Mouse (Mus musculus) embryonic facial prominence, embryonic 13.5 days (tissue): Measurements from ENCODE around the gene Mxd1. TPM values are rescaled to one million over a fixed set of nuclear protein-coding genes. Genes with fewer than 3 reads are reported as not detected.

Experiments
- ATAC-seq: fragments of 200-750 bp; cut with Nextera tagmentation; 2 replicates; pipeline ENCODE4 v1.8.0; 2017; ENCODE audit warnings: low read depth; ENCODE audit not compliant: insufficient number of reproducible peaks, insufficient read depth, low FRiP score, low TSS enrichment
- H3K27ac ChIP-seq: fragments of 300-500 bp; sonication (generic); 2 replicates; pipeline ENCODE4 v1.5.1; 2015; ENCODE audit warnings: moderate library complexity, mild to moderate bottlenecking, inconsistent platforms
- H3K27me3 ChIP-seq: fragments of 300-500 bp; sonication (generic); 2 replicates; pipeline ENCODE4 v1.6.1; 2015; ENCODE audit warnings: mild to moderate bottlenecking, inconsistent platforms
- H3K36me3 ChIP-seq: fragments of 300-500 bp; sonication (generic); 2 replicates; pipeline ENCODE4 v1.6.1; 2015; ENCODE audit warnings: mild to moderate bottlenecking, inconsistent platforms
- H3K4me1 ChIP-seq: fragments of 300-500 bp; sonication (generic); 2 replicates; pipeline ENCODE4 v1.6.1; 2015; ENCODE audit warnings: inconsistent platforms
- H3K4me2 ChIP-seq: fragments of 300-500 bp; sonication (generic); 2 replicates; pipeline ENCODE4 v1.6.1; 2015; ENCODE audit warnings: moderate library complexity, mild to moderate bottlenecking, inconsistent platforms
- H3K4me3 ChIP-seq: fragments of 300-500 bp; sonication (generic); 2 replicates; pipeline ENCODE4 v1.5.1; 2015; ENCODE audit warnings: mild to moderate bottlenecking, inconsistent platforms
- H3K9ac ChIP-seq: fragments of 300-500 bp; sonication (generic); 2 replicates; pipeline ENCODE4 v1.6.1; 2015; ENCODE audit warnings: mild to moderate bottlenecking, inconsistent platforms
- H3K9me3 ChIP-seq: fragments of 300-500 bp; sonication (generic); 2 replicates; pipeline ENCODE4 v1.6.1; 2016; ENCODE audit warnings: inconsistent platforms
- WGBS: fragments of 180-500 bp; shearing (Covaris S2); methylation state at CpG from one replicate; pipeline ENCODE4 v1.1.7; 2015; ENCODE audit warnings: mixed read lengths; 5-methylcytosine and 5-hydroxymethylcytosine counted together
- polyA plus RNA-seq: library from polyadenylated mRNA; unstranded; fragments of >200 nt; fragmentation: Nextera tagmentation; extraction: Ambion mirVana; gene quantifications from 2 replicates; pipeline ENCODE4 v1.2.1, GENCODE M21; 2015

Mxd1 gene
- polyA plus RNA-seq, 1 experiment from 2014 or later: 12.8 TPM

DNA sequence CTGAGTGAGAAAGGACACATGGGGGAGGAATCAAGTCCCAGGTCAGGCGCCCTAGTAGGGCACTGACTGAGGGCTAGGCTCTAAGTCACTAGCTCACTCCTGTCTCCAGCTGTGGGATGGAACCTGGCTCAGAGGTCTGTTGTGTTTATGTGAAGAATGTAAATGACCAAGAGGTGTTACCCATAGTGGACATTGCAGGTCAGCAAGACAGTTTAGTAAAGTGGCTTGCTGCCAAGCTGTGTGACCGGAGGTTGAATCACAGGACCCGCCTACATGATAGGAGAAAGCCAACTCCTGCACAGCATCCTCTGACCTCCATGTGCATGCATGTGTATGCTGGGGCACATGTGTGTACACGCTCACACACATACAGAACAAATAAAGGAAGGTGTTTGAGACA lies 23.4 kb downstream of the Mxd1 start:
- no peak overlapping the region for H3K9ac ChIP-seq
- no peak overlapping the region for H3K4me2 ChIP-seq
- no peaks in the 10 kb centered on the region for H3K9me3 ChIP-seq
- no peak overlapping the region for H3K4me3 ChIP-seq
- no peaks in the 10 kb centered on the region for H3K4me1 ChIP-seq
- ATAC-seq: no peak
- WGBS: 77% methylated on average over 4 of the region's 4 CpGs
- H3K27me3 ChIP-seq: no peaks in the 10 kb centered on the region
- H3K36me3 ChIP-seq: peaks cover 24% of the 10 kb centered on the region
- H3K27ac ChIP-seq: no peak overlapping the region

DNA sequence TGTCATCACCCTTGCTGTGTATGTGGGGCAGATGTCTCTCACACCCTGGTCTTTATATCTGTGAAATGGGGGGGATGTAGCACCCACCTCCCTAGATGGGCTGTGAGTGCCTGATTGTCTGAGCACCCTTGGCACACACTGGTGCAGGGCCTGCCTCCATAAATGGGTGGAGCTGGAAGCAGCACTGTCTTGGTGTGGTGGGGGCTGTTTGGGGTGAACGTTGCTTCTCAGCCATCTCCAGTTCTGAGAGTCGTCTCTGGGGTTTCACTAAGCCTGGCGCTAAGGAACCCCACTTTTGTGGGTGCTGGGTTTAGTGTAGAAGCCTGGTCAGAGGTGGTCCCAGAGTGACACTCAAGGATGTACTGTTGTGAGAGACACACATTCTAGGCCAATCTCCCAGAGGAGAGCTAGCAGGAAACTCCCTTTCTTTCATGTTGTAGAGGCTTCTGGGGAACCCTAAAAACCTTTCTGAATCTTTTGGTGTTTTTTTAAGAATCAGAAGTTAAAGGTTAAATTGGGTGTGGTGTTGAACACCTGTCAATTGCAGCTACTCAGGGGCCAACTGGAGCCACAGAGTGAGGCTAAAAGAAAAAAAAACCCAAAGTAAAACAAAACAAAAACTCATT lies 24.1 kb downstream of the Mxd1 start:
- no peak overlapping the region for H3K4me3 ChIP-seq
- H3K27me3 ChIP-seq: no peaks in the 10 kb centered on the region
- H3K9ac ChIP-seq: no peak overlapping the region
- ATAC-seq: no peak
- no peak overlapping the region for H3K27ac ChIP-seq
- 80% methylated on average over 3 of the region's 3 CpGs for WGBS
- no peak overlapping the region for H3K4me2 ChIP-seq
- H3K4me1 ChIP-seq: no peaks in the 10 kb centered on the region
- peaks cover 17% of the 10 kb centered on the region for H3K36me3 ChIP-seq
- no peaks in the 10 kb centered on the region for H3K9me3 ChIP-seq

DNA sequence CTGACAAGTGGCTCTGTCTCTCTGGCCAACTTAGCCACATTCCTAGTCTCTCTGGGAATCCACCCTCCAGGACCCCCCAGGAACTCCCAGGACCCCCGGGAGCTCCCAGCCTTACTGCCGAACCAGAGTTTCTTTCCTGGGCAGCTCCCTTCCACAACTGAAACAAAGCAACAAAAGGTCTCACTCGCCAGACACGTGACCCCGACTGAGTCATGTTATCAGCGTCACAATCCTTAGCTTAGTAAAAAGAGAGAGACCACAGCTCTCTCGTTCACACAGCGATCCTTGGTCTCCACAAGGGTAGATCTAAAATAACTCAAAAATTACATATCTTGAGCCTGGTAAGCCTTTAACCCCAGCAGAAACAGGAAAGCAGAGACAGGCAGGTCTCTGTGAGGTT lies 27.2 kb downstream of the Mxd1 start:
- Histone ChIP-seq H3K36me3 (no peaks in the 10 kb centered on the region), H3K9ac (no peak overlapping the region), H3K4me3 (no peak overlapping the region), H3K27me3 (no peaks in the 10 kb centered on the region), H3K4me2 (no peak overlapping the region), H3K4me1 (peaks cover 9% of the 10 kb centered on the region; the same call in 1 of the 2 replicates), H3K9me3 (no peaks in the 10 kb centered on the region), H3K27ac (no peak overlapping the region)
- 75% methylated on average over 8 of the region's 8 CpGs for WGBS
- ATAC-seq: no peak

DNA sequence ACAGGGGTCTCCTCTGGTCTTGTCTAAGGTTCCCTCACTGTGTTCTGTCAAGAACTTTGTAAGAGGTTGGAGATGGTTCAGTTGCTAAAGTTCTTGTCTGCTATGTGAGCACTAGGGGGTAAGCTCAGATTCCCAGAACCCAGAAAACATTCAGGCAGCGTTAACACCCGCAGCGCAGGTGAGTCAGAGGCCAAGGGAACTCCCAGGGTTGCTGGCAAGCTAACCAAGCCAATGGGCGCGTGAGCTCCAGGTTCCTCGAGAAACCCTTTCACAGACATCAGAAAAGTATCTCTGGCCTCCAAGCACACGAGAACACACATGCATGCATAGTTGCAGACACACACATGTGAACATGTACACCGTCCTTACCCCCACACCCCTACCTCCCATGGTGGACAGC lies 28.2 kb downstream of the Mxd1 start:
- Histone ChIP-seq H3K4me1 (peaks cover 9% of the 10 kb centered on the region; the same call in 1 of the 2 replicates), H3K27me3 (no peaks in the 10 kb centered on the region), H3K4me3 (no peak overlapping the region), H3K9me3 (no peaks in the 10 kb centered on the region), H3K27ac (no peak overlapping the region), H3K9ac (no peak overlapping the region), H3K4me2 (no peak overlapping the region), H3K36me3 (no peaks in the 10 kb centered on the region)
- WGBS: 86% methylated on average over 8 of the region's 8 CpGs
- ATAC-seq: no peak

DNA sequence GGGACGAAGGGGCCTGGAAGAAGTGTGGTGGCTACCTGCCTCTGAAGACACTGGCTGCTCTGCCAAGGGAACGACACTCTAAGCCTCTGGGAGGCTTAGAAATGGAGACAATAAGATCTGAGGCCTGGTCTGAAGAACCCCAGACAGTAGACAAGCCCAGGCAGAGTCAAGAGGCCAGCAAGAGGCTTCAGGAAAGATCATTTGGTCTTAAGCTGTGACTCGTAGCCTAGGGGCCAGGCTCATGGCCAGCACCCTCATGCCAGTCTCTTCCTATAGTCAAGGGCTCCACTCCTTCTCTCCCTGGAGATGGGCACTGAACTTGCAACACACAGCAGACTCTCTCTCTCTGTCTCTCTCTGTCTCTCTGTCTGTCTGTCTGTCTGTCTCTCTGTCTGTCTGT lies 28.8 kb downstream of the Mxd1 start:
- no peak for ATAC-seq
- H3K36me3 ChIP-seq: no peaks in the 10 kb centered on the region
- WGBS: 76% methylated on average over 3 of the region's 3 CpGs
- no peaks in the 10 kb centered on the region for H3K9me3 ChIP-seq
- H3K4me1 ChIP-seq: peaks cover 9% of the 10 kb centered on the region; the same call in 1 of the 2 replicates
- no peak overlapping the region for H3K9ac ChIP-seq
- no peak overlapping the region for H3K4me3 ChIP-seq
- H3K4me2 ChIP-seq: no peak overlapping the region
- H3K27me3 ChIP-seq: no peaks in the 10 kb centered on the region
- H3K27ac ChIP-seq: no peak overlapping the region

DNA sequence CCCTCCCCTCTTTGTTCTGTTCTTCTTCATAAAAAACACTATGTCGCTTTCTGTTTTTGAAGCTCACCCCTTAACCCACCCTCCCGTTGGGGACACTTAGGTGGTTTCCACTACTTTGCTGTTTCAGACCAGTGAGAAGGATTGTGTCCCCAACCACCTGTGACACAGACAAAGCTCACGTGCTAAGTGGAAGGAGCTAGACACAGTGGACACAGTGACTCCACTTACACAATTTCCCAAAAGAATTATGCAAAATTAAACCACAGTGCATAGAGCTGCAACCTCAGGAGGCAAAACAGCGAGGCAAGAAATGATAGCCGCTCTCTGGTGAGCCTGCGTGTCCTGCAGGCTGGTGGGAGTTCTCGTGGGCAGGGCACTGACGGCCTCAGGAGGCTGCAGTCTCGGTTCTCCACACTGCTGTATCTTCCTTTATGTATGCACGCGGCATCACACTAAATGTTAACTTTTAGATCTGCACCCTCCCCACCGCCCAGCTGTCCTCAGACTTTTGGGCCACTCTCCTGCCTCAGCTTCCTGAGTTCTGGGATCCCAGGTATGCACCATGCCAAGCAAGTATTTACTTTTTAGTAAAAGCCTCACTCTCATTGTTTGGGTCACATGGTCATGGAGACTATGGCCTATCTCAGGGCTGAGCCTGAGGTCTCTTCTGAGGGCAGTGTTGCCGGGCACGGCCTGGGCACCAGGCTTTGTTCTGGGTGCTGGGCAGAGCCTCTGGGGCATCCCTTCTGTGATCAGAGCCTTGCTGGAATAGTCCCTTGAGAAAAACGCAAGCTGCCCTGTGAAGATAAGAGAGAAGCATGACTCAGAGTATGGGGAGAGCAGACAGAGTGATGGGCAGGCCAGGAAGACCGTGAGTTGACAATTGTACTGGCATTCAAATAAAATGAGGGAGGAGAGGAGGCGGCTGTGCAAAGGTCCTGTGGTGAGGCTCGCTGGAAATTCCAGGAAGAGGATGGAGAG lies 29.5 kb downstream of the Mxd1 start:
- 79% methylated on average over 18 of the region's 18 CpGs for WGBS
- H3K27me3 ChIP-seq: no peaks in the 10 kb centered on the region
- H3K36me3 ChIP-seq: no peaks in the 10 kb centered on the region
- H3K9ac ChIP-seq: no peak overlapping the region
- no peaks in the 10 kb centered on the region for H3K9me3 ChIP-seq
- ATAC-seq: no peak
- no peak overlapping the region for H3K4me3 ChIP-seq
- H3K4me1 ChIP-seq: peaks cover 9% of the 10 kb centered on the region; the same call in 1 of the 2 replicates
- no peak overlapping the region for H3K27ac ChIP-seq
- H3K4me2 ChIP-seq: no peak overlapping the region

DNA sequence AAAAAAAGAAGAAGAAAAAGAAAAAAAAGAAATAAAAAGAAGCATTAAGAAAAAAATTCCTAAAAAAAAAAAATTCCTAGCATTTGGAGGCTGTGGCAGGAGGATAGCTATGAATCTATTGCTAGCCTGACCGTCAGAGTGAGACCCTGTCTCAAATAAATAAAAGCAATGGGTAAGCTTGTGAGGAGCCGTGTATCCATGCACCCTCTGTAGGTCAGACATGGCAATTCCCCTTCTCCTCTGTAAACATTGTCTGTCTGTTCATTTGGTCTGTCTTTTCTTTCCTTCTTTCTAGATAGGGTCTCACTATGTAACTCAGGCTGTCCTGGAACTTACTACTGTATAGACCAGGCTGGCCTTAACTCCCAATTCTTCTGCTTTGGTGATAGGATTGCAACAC lies 30.5 kb downstream of the Mxd1 start:
- ATAC-seq: no peak
- H3K4me3 ChIP-seq: no peak overlapping the region
- H3K27me3 ChIP-seq: no peaks in the 10 kb centered on the region
- peaks cover 9% of the 10 kb centered on the region; the same call in 1 of the 2 replicates for H3K4me1 ChIP-seq
- 18% methylated on average over 2 of the region's 2 CpGs for WGBS
- no peak overlapping the region for H3K4me2 ChIP-seq
- no peaks in the 10 kb centered on the region for H3K9me3 ChIP-seq
- H3K36me3 ChIP-seq: no peaks in the 10 kb centered on the region
- H3K9ac ChIP-seq: no peak overlapping the region
- peak overlapping the region; percentile 62; the same call in 1 of the 2 replicates for H3K27ac ChIP-seq

DNA sequence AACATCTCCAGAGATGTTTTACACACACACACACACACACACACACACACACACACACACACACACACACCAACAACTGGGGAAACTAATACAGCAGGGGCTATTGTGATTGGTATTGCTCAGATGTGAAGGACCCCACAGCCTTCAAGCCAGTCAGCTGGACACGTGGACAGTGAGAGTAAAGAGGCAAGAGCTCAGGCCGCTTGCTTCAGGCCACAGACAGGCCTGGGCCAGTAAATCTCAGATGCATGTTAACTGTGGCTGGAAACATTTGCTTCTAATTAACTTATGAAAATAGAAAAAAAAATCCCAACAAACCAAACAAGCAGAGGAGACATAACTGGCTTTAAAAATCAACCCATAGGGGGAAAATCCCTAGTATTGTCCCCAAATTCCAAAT lies 31.1 kb downstream of the Mxd1 start:
- Histone ChIP-seq H3K36me3 (no peaks in the 10 kb centered on the region), H3K27me3 (no peaks in the 10 kb centered on the region), H3K4me1 (peaks cover 9% of the 10 kb centered on the region; the same call in 1 of the 2 replicates), H3K9ac (no peak overlapping the region), H3K4me3 (no peak overlapping the region), H3K9me3 (no peaks in the 10 kb centered on the region), H3K4me2 (no peak overlapping the region), H3K27ac (peak overlapping the region; percentile 80)
- WGBS: 26% methylated on average over 2 of the region's 2 CpGs
- no peak for ATAC-seq

DNA sequence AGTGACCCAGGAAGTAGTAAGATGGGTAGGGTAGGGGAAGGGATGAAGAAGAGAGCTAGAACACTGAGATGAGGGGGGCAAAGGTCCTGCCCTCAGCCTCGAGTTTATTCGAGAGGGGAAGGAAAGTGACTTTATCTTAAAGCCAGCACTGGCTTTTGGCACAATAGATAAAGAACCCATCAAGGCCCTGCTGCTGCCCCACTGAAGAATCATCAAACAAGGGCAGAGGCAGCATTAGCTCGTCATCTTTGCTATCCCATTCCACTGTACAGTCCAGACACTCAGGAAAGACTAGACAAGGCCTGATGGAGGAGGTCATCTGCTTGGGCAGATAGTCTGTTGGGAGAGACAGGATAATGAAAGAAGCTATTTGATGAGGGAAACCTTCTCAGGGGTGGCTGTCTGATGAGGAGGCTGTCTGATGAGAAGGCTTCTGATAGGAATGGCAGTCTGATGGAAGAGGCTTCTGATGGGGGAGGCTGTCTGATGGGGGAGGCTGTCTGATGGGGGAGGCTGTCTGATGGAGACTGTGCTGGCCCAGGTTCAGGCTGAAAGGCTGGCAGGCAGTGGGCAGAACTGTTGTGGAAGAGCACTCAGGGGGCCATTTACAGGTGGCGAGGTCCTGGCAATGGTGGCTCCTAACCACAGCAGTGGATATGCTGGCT lies 31.7 kb downstream of the Mxd1 start:
- peaks cover 9% of the 10 kb centered on the region; the same call in 1 of the 2 replicates for H3K4me1 ChIP-seq
- ATAC-seq: no peak
- H3K9ac ChIP-seq: no peak overlapping the region
- no peak overlapping the region for H3K4me2 ChIP-seq
- H3K4me3 ChIP-seq: no peak overlapping the region
- WGBS: 57% methylated on average over 4 of the region's 4 CpGs
- peak overlapping the region; percentile 80 for H3K27ac ChIP-seq
- H3K27me3 ChIP-seq: no peaks in the 10 kb centered on the region
- H3K9me3 ChIP-seq: no peaks in the 10 kb centered on the region
- H3K36me3 ChIP-seq: no peaks in the 10 kb centered on the region

DNA sequence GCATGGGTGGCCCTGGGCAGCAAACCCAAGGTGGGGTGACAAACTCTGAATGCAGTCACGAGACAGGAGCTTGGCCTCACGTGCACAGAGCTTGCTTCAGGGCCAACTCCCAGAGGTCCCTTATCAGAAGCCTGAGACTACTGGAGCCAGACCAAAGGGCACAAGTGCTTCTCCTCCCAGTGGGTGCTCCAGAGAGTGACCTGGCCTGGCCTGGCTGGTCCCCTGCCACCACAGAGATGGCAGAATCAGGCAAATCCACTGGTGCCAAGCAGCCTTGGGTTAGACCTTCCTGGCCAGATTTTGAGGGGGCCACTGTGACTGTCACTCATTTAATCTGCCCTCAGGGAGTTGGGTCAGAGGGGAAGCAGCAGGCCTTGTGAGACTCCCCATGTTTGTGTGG lies 32.5 kb downstream of the Mxd1 start:
- H3K9me3 ChIP-seq: no peaks in the 10 kb centered on the region
- WGBS: 76% methylated on average over 2 of the region's 2 CpGs
- no peak for ATAC-seq
- no peak overlapping the region for H3K9ac ChIP-seq
- peaks cover 9% of the 10 kb centered on the region; the same call in 1 of the 2 replicates for H3K4me1 ChIP-seq
- no peak overlapping the region for H3K27ac ChIP-seq
- no peak overlapping the region for H3K4me2 ChIP-seq
- no peaks in the 10 kb centered on the region for H3K36me3 ChIP-seq
- H3K27me3 ChIP-seq: no peaks in the 10 kb centered on the region
- no peak overlapping the region for H3K4me3 ChIP-seq

DNA sequence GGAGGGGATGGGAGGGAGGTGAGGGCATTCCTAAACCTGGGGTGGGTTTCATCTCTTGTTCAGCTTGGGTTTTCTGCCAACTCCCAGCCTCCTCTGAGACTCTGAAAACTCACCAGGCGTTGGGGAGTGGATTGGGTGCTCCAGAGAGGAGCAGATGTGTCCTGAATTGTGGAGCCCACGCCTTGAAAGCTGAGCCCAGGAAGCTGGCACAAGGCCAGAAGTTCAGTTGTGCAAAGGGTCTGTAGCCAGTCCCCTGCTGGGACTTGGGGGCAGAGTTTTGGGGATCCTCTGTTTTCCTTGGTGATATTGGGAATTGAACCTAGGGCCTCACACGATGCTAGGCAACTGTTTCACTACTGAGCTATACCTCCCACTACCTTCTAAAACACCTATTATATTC lies 38.8 kb downstream of the Mxd1 start:
- H3K9ac ChIP-seq: no peak overlapping the region
- no peaks in the 10 kb centered on the region for H3K9me3 ChIP-seq
- ATAC-seq: peak; percentile 30; the same call in 1 of the 2 replicates
- 67% methylated on average over 3 of the region's 3 CpGs for WGBS
- no peak overlapping the region for H3K4me2 ChIP-seq
- no peak overlapping the region for H3K27ac ChIP-seq
- H3K4me3 ChIP-seq: no peak overlapping the region
- H3K27me3 ChIP-seq: no peaks in the 10 kb centered on the region
- no peaks in the 10 kb centered on the region; the same call in 1 of the 2 replicates for H3K4me1 ChIP-seq
- no peaks in the 10 kb centered on the region for H3K36me3 ChIP-seq
